Mouse (Mus musculus) heart, postnatal 0 days (tissue): Measurements from ENCODE around the gene Triml2.

Experiments
- CTCF ChIP-seq: IDR thresholded peaks from 2 replicates; pipeline ENCODE4 v1.5.1; 2016; ENCODE audit warnings: antibody characterized with exemption, control low read depth, low read depth
- EP300 ChIP-seq: IDR thresholded peaks from 2 replicates; pipeline ENCODE4 v1.6.1; 2016; ENCODE audit warnings: antibody characterized with exemption, low read depth

- TF ChIP-seq CTCF (no peak), EP300 (no peak)
Measured at GRCm38 (mm10) chr8:43179189-43179588, 1.2 kb upstream of the Triml2 start.
